Mouse (Mus musculus) small intestine, adult 2 months (tissue): ENCODE results near the gene Aplp1.

Experiments used
- CTCF ChIP-seq: fragments of 200-500 bp; IDR thresholded peaks from 2 replicates; pipeline ENCODE4 v1.5.1; 2012; ENCODE audit warnings: low read depth, mild to moderate bottlenecking, control low read depth, inconsistent platforms, low read length, moderate library complexity, mixed read lengths; ENCODE audit not compliant: insufficient replicate concordance, insufficient read length; ENCODE audit errors: extremely low read depth
- POLR2A ChIP-seq: fragments of 200-500 bp; IDR thresholded peaks from 2 replicates; pipeline ENCODE4 v1.6.1; 2012; ENCODE audit warnings: low read depth, mild to moderate bottlenecking, control low read depth, inconsistent platforms, low read length, moderate library complexity

DNA sequence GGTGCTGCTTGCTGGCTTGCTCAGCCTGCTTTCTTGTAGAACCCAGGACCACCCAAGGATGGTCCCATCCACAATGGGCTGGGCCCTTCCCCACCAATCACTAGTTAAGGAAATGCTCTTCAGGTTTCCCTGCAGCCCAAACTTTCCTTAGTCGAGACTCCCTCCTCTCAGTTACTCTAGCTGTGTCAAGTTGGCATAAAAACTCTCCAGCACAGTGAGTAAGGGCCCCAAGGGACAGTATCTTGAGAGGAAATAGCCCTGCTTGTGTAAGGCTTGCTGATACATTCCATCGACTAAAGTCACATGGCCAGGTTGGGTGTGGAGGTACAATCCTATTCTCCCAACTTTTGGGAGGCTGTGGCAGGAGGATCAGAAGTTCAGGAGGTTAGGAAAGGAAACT, 15.1 kb downstream of the Aplp1 start:
- no peak for TF ChIP-seq CTCF
- no peak for TF ChIP-seq POLR2A
